Mouse (Mus musculus) hindbrain, embryonic 12.5 days (tissue): ENCODE results near the gene Ppil1. TPM values are rescaled to one million over a fixed set of nuclear protein-coding genes. Genes with fewer than 3 reads are reported as not detected.
"Not testable (repeated sequence)": the region's sequence is repeated elsewhere in the genome, so short reads cannot be mapped to it uniquely, and the experiment has no call there.

Source experiments
- ATAC-seq: fragments of 200-750 bp; cut with Nextera tagmentation; 2 replicates; pipeline ENCODE4 v1.8.0; 2017; ENCODE audit warnings: moderate TSS enrichment; ENCODE audit not compliant: low FRiP score
- H3K27ac ChIP-seq: fragments of 300-500 bp; sonication (generic); 2 replicates; pipeline ENCODE4 v1.5.1; 2016; ENCODE audit warnings: mild to moderate bottlenecking
- H3K27me3 ChIP-seq: fragments of 300-500 bp; sonication (generic); 2 replicates; pipeline ENCODE4 v1.6.1; 2016; ENCODE audit warnings: mild to moderate bottlenecking
- H3K36me3 ChIP-seq: fragments of 300-500 bp; sonication (generic); 2 replicates; pipeline ENCODE4 v1.6.1; 2016; ENCODE audit warnings: mild to moderate bottlenecking
- H3K4me1 ChIP-seq: fragments of 300-500 bp; sonication (generic); 2 replicates; pipeline ENCODE4 v1.6.1; 2016
- H3K4me2 ChIP-seq: fragments of 300-500 bp; sonication (generic); replicated peaks from 2 replicates; pipeline ENCODE4 v1.6.1; 2016; ENCODE audit warnings: mild to moderate bottlenecking
- H3K4me3 ChIP-seq: fragments of 300-500 bp; sonication (generic); 2 replicates; pipeline ENCODE4 v1.5.1; 2016; ENCODE audit warnings: mild to moderate bottlenecking
- H3K9ac ChIP-seq: fragments of 300-500 bp; sonication (generic); 2 replicates; pipeline ENCODE4 v1.6.1; 2016; ENCODE audit warnings: mild to moderate bottlenecking, moderate library complexity
- H3K9me3 ChIP-seq: fragments of 300-500 bp; sonication (generic); replicated peaks from 2 replicates; pipeline ENCODE4 v1.6.1; 2016; ENCODE audit warnings: mild to moderate bottlenecking
- WGBS: fragments of 180-500 bp; shearing (Covaris S2); methylation state at CpG from one replicate; pipeline ENCODE4 v1.1.7; 2016; 5-methylcytosine and 5-hydroxymethylcytosine counted together
- polyA plus RNA-seq: library from polyadenylated mRNA; unstranded; fragments of >200 nt; fragmentation: Nextera tagmentation; extraction: Ambion mirVana; gene quantifications from 2 replicates; pipeline ENCODE4 v1.2.1, GENCODE M21; 2016

The Ppil1 gene
- polyA plus RNA-seq, 1 experiment from 2014 or later: 105 TPM

DNA sequence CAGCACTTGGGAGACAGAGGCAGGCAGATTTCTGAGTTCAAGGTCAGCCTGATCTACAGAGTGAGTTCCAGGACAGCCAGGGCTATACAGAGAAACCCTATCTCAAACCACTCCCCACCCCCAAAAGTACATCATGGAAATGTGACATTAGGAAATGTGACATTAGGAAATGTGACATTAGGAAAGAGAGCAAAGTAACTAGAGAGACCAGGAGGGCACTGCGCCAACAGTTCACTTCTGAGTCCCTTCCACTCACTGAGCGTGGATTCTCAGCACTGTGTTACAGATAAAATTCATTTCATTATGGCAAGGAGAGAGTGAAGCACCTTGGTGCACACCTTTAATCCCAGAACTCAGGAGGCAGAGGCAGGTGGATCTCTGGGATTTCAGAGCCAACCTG lies 5.1 kb downstream of the Ppil1 start:
- H3K27me3 ChIP-seq: no peaks in the 10 kb centered on the region
- H3K9me3 ChIP-seq: no peaks in the 10 kb centered on the region
- no peak overlapping the region for H3K27ac ChIP-seq
- ATAC-seq: no peak
- 98% methylated on average over 2 of the region's 2 CpGs for WGBS
- H3K36me3 ChIP-seq: peaks cover 56% of the 10 kb centered on the region
- H3K4me1 ChIP-seq: peaks cover 22% of the 10 kb centered on the region
- H3K4me3 ChIP-seq: no peak overlapping the region
- no peak overlapping the region for H3K9ac ChIP-seq
- no peak overlapping the region for H3K4me2 ChIP-seq

DNA sequence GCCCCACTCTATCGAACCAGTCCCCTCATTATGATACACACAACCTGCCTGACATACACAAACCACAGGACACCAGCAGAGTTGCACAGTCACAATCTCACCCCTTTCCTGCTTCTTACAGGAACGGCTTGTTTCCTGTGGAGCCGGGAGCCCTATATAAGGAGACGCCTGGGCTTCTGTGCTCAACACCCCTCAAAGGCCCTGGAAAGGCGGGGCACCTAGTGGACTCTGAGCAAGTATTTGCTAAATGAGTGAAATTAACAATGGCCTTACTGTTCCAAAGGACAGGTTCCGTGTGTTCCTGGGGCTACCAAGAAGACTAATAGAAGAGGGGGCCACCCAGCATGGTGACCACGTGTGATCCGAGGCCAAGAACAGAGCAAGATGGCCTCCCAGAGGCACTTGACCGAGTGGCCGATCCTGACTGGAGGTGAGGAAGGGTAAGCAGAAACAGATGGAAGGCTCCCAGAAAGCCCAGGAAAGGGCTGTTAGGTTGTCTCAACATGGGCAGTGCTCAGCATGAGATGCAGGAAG lies 5.9 kb downstream of the Ppil1 start:
- 71% methylated on average over 10 of the region's 10 CpGs for WGBS
- no peak overlapping the region; the same call in 1 of the 2 replicates for H3K27ac ChIP-seq
- H3K27me3 ChIP-seq: no peaks in the 10 kb centered on the region

GRCm38 (mm10) chr17:29257001-29257511 lies 6.9 kb downstream of the Ppil1 start:
- no peak overlapping the region for H3K9ac ChIP-seq
- no peak overlapping the region for H3K4me2 ChIP-seq
- 94% methylated on average over 10 of the region's 10 CpGs for WGBS
- peaks cover 70% of the 10 kb centered on the region for H3K36me3 ChIP-seq
- H3K27me3 ChIP-seq: no peaks in the 10 kb centered on the region
- no peak overlapping the region for H3K27ac ChIP-seq
- ATAC-seq: no peak
- peaks cover 12% of the 10 kb centered on the region for H3K4me1 ChIP-seq
- H3K9me3 ChIP-seq: no peaks in the 10 kb centered on the region
- H3K4me3 ChIP-seq: no peak overlapping the region

More for the DNA sequence above, 5.9 kb downstream of the Ppil1 start:
- Histone ChIP-seq H3K9ac (no peak overlapping the region), H3K4me1 (peaks cover 19% of the 10 kb centered on the region), H3K36me3 (peaks cover 62% of the 10 kb centered on the region), H3K4me2 (no peak overlapping the region), H3K9me3 (no peaks in the 10 kb centered on the region), H3K4me3 (no peak overlapping the region)
- ATAC-seq: no peak

DNA sequence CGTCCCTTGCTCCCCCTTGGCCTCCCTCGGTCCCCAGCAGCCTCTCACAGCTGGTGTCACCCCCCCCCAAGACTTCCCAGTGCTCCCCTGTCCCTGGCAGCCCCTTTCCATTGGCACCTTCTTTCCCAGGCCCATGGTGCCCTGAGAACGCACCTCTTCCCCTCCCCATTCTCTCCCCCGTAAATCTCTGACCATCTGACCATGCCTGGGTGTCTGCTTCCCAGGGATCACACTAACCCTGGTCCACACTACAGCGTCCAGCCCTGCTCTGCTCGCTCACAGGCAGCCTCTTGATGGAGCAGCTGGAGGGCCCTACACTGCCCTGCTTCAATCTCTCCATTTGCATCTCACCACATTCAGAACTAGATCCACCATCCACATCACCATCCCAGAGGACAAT lies 7.5 kb downstream of the Ppil1 start:
- ATAC-seq: no peak
- no peaks in the 10 kb centered on the region for H3K9me3 ChIP-seq
- no peak overlapping the region for H3K4me2 ChIP-seq
- no peaks in the 10 kb centered on the region for H3K27me3 ChIP-seq
- H3K9ac ChIP-seq: no peak overlapping the region; the same call in 1 of the 2 replicates
- 82% methylated on average over 6 of the region's 6 CpGs for WGBS
- H3K27ac ChIP-seq: no peak overlapping the region
- peaks cover 71% of the 10 kb centered on the region for H3K36me3 ChIP-seq
- H3K4me3 ChIP-seq: no peak overlapping the region
- H3K4me1 ChIP-seq: peaks cover 11% of the 10 kb centered on the region; the same call in 1 of the 2 replicates

GRCm38 (mm10) chr17:29254784-29255183 lies 9.2 kb downstream of the Ppil1 start:
- H3K4me2 ChIP-seq, H3K4me1 ChIP-seq, H3K27ac ChIP-seq, H3K9me3 ChIP-seq, ATAC-seq, H3K4me3 ChIP-seq, H3K9ac ChIP-seq, H3K27me3 ChIP-seq: not testable (repeated sequence)
- 93% methylated on average over 6 of the region's 6 CpGs for WGBS
- H3K36me3 ChIP-seq: peaks cover 73% of the 10 kb centered on the region

GRCm38 (mm10) chr17:29253684-29254083 lies 10.3 kb downstream of the Ppil1 start:
- no peak for ATAC-seq
- no peaks in the 10 kb centered on the region for H3K9me3 ChIP-seq
- H3K9ac ChIP-seq: no peak overlapping the region
- 90% methylated on average over 9 of the region's 9 CpGs for WGBS
- H3K27ac ChIP-seq: no peak overlapping the region
- H3K4me3 ChIP-seq: no peak overlapping the region
- H3K27me3 ChIP-seq: no peaks in the 10 kb centered on the region
- no peak overlapping the region for H3K4me2 ChIP-seq
- 0 out of 2 replicates have a peak, but pooled peaks cover 6% of the 10 kb centered on the region for H3K4me1 ChIP-seq
- peaks cover 78% of the 10 kb centered on the region for H3K36me3 ChIP-seq

- Histone ChIP-seq H3K4me1 (0 out of 2 replicates have a peak, but pooled peaks cover 6% of the 10 kb centered on the region), H3K4me3 (no peak overlapping the region), H3K9me3 (no peaks in the 10 kb centered on the region), H3K27me3 (no peaks in the 10 kb centered on the region), H3K27ac (no peak overlapping the region), H3K9ac (no peak overlapping the region), H3K36me3 (peaks cover 75% of the 10 kb centered on the region), H3K4me2 (no peak overlapping the region)
- 96% methylated on average over 2 of the region's 2 CpGs for WGBS
- no peak for ATAC-seq
Measured at GRCm38 (mm10) chr17:29253236-29253635, 10.8 kb downstream of the Ppil1 start.

DNA sequence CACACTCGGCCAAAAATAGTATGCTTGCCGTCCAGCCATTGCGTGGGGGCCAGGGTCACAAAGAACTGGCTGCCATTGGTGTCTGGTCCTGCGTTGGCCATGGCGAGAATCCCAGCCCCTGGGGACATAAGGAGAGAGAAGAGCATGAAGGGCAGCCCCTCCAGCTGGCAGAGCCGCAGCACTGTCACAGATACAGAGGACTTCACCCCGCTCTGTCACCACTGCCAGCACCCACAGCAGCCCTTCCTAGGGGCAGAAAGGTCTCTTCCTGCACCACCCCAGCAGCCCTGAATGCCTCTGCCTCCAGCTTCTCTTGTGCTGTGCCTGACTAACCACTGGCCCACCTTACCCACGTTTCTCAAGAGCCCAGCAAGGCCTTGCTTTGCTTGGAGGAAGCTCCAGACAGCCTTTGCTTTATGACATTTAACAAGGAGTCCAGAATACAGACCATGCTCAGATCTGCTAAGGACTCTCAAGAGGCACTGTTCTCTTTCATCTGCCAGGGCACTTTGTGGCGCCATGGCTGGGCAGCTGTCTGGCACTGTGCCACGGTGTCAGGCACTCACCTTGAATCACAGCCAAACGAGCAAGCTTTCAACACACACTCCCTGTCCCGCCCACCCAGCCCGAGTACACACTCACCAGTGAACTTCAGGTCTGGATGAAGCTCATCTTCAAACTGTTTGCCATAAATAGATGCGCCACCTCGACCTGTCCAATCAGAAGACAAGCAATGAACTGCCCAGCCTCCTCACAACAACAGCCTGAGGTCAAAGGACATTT lies 12.2 kb downstream of the Ppil1 start:
- 0 out of 2 replicates have a peak, but pooled peaks cover 6% of the 10 kb centered on the region for H3K4me1 ChIP-seq
- WGBS: 87% methylated on average over 15 of the region's 15 CpGs
- no peak overlapping the region for H3K9ac ChIP-seq
- H3K36me3 ChIP-seq: peaks cover 61% of the 10 kb centered on the region
- ATAC-seq: no peak
- H3K9me3 ChIP-seq: no peaks in the 10 kb centered on the region
- H3K27ac ChIP-seq: no peak overlapping the region
- no peak overlapping the region for H3K4me3 ChIP-seq
- H3K4me2 ChIP-seq: no peak overlapping the region
- H3K27me3 ChIP-seq: no peaks in the 10 kb centered on the region

DNA sequence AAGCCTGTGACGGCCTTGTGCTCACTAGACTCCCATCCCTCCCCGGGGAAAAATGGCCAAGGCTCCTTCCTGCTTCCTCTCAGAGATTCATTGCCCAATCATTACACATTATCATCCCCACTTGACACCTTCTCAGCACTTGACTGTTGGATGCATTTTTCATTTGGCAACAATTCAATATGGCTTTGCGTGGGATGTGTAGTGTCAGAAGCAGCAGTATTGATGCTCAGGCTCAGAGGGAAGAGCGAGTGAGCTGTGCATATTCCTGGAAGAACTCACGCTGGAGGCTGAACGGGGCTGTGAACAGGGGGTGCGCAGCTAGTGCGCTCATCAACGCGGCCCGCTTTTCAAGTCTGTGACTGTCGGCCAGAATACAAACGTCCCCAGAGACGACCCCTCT lies 13.0 kb downstream of the Ppil1 start:
- H3K27me3 ChIP-seq, H3K9me3 ChIP-seq, H3K27ac ChIP-seq, ATAC-seq, H3K4me1 ChIP-seq, H3K4me2 ChIP-seq, H3K4me3 ChIP-seq, H3K9ac ChIP-seq: not testable (repeated sequence)
- peaks cover 53% of the 10 kb centered on the region for H3K36me3 ChIP-seq
- 90% methylated on average over 14 of the region's 14 CpGs for WGBS

- 63% methylated on average over 9 of the region's 9 CpGs for WGBS
- H3K4me1 ChIP-seq: peaks cover 24% of the 10 kb centered on the region
- no peak overlapping the region for H3K27ac ChIP-seq
- peaks cover 45% of the 10 kb centered on the region for H3K36me3 ChIP-seq
- no peak overlapping the region for H3K4me3 ChIP-seq
- H3K4me2 ChIP-seq: no peak overlapping the region
- H3K9ac ChIP-seq: no peak overlapping the region
- no peaks in the 10 kb centered on the region for H3K27me3 ChIP-seq
- ATAC-seq: no peak
- H3K9me3 ChIP-seq: no peaks in the 10 kb centered on the region
Measured at GRCm38 (mm10) chr17:29249512-29249911, 14.5 kb downstream of the Ppil1 start.

- no peak for ATAC-seq
- H3K27me3 ChIP-seq: 0 out of 2 replicates have a peak, but pooled peaks cover 5% of the 10 kb centered on the region
- peaks cover 30% of the 10 kb centered on the region for H3K4me1 ChIP-seq
- no peak overlapping the region for H3K9ac ChIP-seq
- H3K36me3 ChIP-seq: peaks cover 30% of the 10 kb centered on the region
- H3K4me3 ChIP-seq: no peak overlapping the region
- no peak overlapping the region for H3K27ac ChIP-seq
- no peaks in the 10 kb centered on the region for H3K9me3 ChIP-seq
- 89% methylated on average over 13 of the region's 13 CpGs for WGBS
- H3K4me2 ChIP-seq: no peak overlapping the region
Measured at GRCm38 (mm10) chr17:29247881-29248280, 16.1 kb downstream of the Ppil1 start.

- H3K9me3 ChIP-seq: no peaks in the 10 kb centered on the region
- no peak overlapping the region for H3K4me2 ChIP-seq
- no peak overlapping the region for H3K9ac ChIP-seq
- no peak overlapping the region for H3K4me3 ChIP-seq
- H3K27me3 ChIP-seq: 0 out of 2 replicates have a peak, but pooled peaks cover 5% of the 10 kb centered on the region
- WGBS: 39% methylated on average over 5 of the region's 5 CpGs
- no peak overlapping the region for H3K27ac ChIP-seq
- peaks cover 30% of the 10 kb centered on the region for H3K4me1 ChIP-seq
- H3K36me3 ChIP-seq: peaks cover 20% of the 10 kb centered on the region
- ATAC-seq: peak; percentile 35; the same call in 1 of the 2 replicates
Measured at GRCm38 (mm10) chr17:29246602-29247001, 17.4 kb downstream of the Ppil1 start.
